Mouse (Mus musculus) heart, adult 18-20 months (tissue): ENCODE measurements around the gene Znrf3. TPM values are rescaled to one million over a fixed set of nuclear protein-coding genes. Genes with fewer than 3 reads are reported as not detected.
A peak's percentile ranks its signal among the peaks of the same experiment; 100 is the strongest.

ENCODE experiments used
- DNase-seq, 2 experiments: peaks; one replicate each; pipeline ENCODE4 v3.0.0; 2021 to 2022; ENCODE audit warnings: mixed read lengths in 1 of 2
- total RNA-seq, 2 experiments: library from RNA; stranded (reverse); gene quantifications; 2 replicates each; pipeline ENCODE4 v1.2.3; 2021

Znrf3 gene
- total RNA-seq, 2 experiments from 2014 or later = 7.3 to 7.5 TPM

GRCm38 (mm10) chr11:5271274-5272065 lies 173.2 kb downstream of the Znrf3 start:
- no peak for DNase-seq

GRCm38 (mm10) chr11:5269846-5270461 lies 174.7 kb downstream of the Znrf3 start:
- no peak for DNase-seq

DNA sequence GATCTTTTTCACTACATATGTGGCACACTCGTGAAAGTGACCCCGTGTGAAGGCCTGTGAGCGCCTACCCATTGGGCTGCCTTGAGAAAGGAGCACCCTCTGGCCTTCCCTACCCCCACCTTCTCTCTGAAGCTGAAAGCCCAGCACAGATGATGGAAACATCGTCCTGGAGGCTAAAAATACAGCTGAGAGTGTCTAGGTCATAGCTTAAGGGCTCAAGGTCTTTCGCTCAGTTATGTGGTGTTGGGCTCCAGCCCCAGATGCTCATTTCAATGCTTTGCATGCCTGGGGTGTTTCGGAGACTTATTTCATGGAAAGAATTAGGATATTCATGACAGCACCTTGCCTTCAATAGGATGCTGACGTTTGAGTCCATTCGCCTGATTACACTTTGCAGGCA lies 178.9 kb downstream of the Znrf3 start:
- peak in 1 of 2 experiments; percentile 55 for DNase-seq

DNA sequence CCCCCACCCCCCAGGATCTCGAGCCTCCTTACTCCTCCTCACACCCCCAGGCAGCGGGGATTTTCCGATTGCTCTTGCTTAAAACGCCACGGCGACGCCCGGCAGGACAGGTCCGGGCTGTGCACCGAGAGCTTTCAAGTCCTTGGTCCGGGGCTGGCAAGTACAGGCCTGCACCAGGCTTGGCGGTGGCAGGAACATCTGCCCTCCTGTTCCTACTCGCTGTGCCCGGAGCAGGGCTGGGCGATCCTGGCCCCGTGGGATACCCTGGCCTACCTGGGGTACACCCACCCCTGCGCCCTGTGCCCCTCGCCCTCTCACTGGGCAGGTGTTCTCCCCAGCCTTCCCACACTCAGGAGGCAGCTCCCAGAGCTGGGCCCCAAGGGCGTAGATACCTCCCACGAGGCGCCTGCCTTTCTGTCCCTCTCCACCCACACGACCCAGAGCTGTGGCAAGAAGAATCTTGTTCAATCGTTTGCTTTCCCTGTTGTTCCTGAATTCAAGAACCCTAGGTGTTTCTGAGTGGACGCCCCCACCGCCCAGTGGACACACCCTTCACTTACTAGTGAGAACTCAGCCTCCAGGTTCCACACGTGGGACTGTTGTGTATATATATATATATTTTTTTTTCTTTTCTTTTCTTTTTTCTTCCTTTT lies 181.4 kb downstream of the Znrf3 start:
- DNase-seq = no peak

DNA sequence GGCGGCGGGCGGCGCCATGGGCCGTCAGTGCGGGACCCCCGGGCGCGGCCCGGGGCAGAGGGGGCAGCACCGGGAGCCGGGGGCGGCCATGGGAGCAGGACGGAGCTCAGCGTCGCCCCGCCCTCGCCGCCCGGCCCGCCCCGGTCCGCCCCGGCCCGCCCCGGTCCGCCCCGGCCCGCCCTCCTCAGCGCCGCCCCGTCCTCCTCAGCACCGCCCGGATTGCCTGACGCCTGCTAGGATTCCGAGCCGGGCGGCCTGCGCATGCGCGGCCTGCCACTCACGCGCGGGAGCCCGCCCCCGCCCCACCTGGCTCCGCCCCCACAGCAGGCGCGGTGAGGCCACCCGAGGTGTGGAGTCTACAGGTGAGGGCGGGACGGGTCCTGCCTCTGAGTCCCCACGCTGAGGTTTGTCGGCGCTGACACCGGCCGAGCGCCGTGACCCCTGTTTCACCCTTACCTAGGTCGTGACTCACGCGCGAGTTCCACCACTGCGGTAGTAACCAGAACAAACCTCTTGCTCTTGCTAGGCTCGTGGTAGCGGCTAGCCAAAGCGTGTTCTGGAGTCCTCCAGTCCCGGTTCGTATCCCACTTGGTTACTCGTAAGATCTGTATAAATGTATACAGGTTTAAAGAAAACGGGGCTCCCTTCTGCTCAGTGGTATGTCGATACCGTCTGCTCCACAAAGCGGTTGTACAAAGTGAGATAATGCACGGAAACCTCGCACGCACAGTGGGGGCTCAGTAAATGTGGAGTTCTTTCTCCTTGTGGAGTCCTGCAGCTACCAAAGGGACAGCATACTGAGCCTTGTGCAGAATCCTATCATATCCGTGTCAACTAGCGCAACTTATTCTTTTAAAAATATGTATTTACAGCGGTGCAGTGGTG lies 182.9 kb downstream of the Znrf3 start, which contains the start of gene Kremen1:
TSS of gene Kremen1 (minus strand) at position 51 of the 885 bp plus-strand sequence.
- peak; percentile 93 to 94 for DNase-seq

DNA sequence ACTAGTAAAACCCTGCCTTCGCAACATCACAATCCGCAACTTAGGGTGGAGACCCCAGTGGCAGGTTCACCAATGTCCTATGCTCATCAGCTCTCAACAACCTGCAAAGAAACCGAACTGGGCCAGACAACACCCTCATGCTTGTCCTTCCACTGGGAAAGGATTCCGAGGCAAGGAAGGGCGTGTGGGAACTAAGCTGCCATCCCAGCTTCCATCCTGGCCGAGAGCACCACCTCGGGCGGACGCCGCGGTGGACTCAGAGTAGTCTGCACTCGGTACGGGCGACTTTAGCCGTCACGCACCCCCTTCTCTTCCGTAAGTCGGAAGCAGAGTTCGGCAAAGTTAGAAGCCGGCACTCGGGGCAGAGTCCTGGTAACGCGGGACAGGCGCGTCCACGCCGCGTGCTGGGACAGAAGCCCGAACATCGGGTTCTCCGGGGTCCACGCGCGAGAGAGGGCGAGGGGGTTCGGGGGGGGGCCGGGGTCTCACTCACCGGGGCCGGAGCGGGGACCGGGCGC lies 183.6 kb downstream of the Znrf3 start:
- peak; percentile 53 to 73 for DNase-seq

GRCm38 (mm10) chr11:5259944-5260598 lies 184.6 kb downstream of the Znrf3 start:
- DNase-seq = no peak

DNA sequence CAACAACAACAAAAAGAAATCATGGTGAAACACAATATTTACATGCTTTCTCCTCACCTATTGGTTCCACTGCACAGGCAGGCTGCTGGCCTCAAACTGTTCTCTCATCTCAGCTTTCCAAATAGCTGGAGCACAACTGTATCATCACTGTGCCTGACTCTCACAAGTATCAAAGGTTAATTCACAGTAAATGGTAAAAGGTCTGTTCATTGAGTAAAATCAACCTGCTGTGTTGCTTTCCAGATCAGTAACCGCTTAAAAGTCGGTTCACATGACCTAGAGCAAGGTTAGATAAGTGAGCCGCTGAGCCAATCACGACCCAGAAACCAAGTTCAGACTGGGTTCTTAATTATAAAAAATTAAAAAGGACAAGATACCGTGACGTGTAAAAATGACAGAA lies 186.6 kb downstream of the Znrf3 start:
- DNase-seq = no peak

- no peak for DNase-seq
These were observed 187.3 kb downstream of the Znrf3 start for GRCm38 (mm10) chr11:5257151-5257862.

- no peak for DNase-seq
These were observed 189.1 kb downstream of the Znrf3 start for GRCm38 (mm10) chr11:5255509-5256014.

DNA sequence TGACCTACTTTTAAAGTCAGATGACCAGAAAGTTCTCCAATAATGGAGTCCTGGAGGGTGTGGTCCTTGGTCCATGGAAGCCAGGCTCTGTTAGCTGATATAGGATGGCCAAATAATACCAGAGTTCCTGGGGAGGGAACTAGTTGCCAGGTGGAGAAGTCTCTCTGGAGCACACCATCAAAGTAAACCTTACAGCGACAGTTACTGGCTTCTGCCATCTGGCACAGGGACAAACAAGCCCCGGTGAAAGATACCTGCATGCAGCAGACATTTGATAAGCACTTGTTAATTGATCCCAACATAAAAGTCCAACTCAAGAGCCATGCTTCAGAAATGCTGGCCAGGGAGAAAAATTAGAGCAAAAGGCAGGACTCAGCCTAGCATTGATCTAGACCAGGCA lies 190.6 kb downstream of the Znrf3 start:
- DNase-seq = no peak

GRCm38 (mm10) chr11:5253528-5253927 lies 191.1 kb downstream of the Znrf3 start:
- no peak for DNase-seq

- DNase-seq = no peak
These were observed 191.9 kb downstream of the Znrf3 start for GRCm38 (mm10) chr11:5252727-5253126.

- DNase-seq = no peak
These were observed 193.5 kb downstream of the Znrf3 start for GRCm38 (mm10) chr11:5251112-5251511.

- no peak for DNase-seq
These were observed 196.4 kb downstream of the Znrf3 start for GRCm38 (mm10) chr11:5248200-5248599.

DNA sequence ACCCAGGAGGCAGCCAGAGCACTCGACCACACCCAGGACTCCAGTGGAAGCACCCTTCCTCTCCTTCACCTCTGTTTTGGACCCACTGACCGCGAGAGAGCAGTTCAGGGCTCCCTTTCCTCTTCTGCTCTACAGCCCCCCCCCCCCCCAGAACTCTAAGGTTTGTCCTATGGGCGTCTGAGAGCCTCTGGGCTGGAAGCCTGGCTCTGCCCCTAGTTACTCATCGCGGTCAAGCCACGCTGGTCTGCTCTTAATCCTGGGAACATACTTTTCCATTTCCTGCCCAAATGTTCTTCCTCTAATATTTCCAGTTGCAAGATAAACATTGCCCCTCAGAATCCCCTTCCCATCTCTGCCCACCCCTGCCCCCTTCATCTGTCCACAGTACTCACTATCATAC lies 199.2 kb downstream of the Znrf3 start:
- DNase-seq = no peak

- DNase-seq = peak; percentile 38 to 55
These were observed 199.9 kb downstream of the Znrf3 start for GRCm38 (mm10) chr11:5244749-5245130.

GRCm38 (mm10) chr11:5243812-5244748 lies 200.6 kb downstream of the Znrf3 start:
- DNase-seq = peak; percentile 75 to 84

DNA sequence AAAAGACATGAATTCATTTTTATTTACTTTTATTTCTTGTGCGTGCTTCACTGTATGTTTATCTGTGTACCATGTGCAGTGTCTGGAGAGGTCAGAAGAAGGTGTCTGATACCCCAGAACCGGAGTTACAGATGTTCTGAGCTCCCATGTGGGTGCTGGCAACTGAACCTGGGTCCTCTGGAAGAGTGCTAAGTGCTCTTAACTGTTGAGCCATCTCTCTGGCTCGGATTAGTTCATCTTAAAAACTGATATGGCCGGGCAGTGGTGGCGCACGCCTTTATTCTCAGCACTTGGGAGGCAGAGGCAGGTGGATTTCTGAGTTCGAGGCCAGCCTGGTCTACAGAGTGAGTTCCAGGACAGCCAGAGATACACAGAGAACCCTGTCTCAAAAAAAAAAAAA lies 201.4 kb downstream of the Znrf3 start:
- DNase-seq = no peak
